Mouse (Mus musculus): ENCODE results near the gene Olfr503. TPM values are rescaled to one million over a fixed set of nuclear protein-coding genes. Genes with fewer than 3 reads are reported as not detected.

The Olfr503 gene
- polyA plus RNA-seq (2012; rRNA removed), result not detected in 2 replicates

GRCm38 (mm10) chr7:108544227-108544626 is at the start of gene Olfr503:
Gene Olfr503 (plus strand): TSS chr7:108544527.

GRCm38 (mm10) chr7:108524965-108525364 is 19.4 kb upstream of the Olfr503 start, which contains the start of gene Olfr502:
Gene Olfr502 (minus strand): TSS chr7:108525065.

GRCm38 (mm10) chr7:108565693-108566092 is 21.4 kb downstream of the Olfr503 start, which contains the start of gene Olfr504:
Gene Olfr504 (minus strand): TSS chr7:108565793.

Other genes with a start within 250 kb of the Olfr503 start
- not detected in 2 replicates for gene Olfr491, start 231.1 kb upstream of the Olfr503 start, polyA plus RNA-seq (2012; rRNA removed)
- gene Olfr492, start 220.9 kb upstream of the Olfr503 start, polyA plus RNA-seq (2012; rRNA removed), result not detected in 2 replicates
- not detected in 2 replicates for gene Olfr493, start 197.5 kb upstream of the Olfr503 start, polyA plus RNA-seq (2012; rRNA removed)
- not detected in 2 replicates for gene Olfr494, start 179.2 kb upstream of the Olfr503 start, polyA plus RNA-seq (2012; rRNA removed)
- not detected in 2 replicates for gene Olfr495, start 151.4 kb upstream of the Olfr503 start, polyA plus RNA-seq (2012; rRNA removed)
- gene Olfr497, start 124.1 kb upstream of the Olfr503 start, polyA plus RNA-seq (2012; rRNA removed), result not detected in 2 replicates
- gene Olfr498, start 79.2 kb upstream of the Olfr503 start, polyA plus RNA-seq (2012; rRNA removed), result not detected in 2 replicates
- not detected in 2 replicates for gene Olfr502, start 19.5 kb upstream of the Olfr503 start, polyA plus RNA-seq (2012; rRNA removed)
- gene Olfr504, start 21.3 kb downstream of the Olfr503 start, polyA plus RNA-seq (2012; rRNA removed), result not detected in 2 replicates
- gene Olfr506, start 66.3 kb downstream of the Olfr503 start, polyA plus RNA-seq (2012; rRNA removed), result not detected in 2 replicates
- not detected in 2 replicates for gene Olfr507, start 77.3 kb downstream of the Olfr503 start, polyA plus RNA-seq (2012; rRNA removed)
- gene Olfr508, start 85.5 kb downstream of the Olfr503 start, polyA plus RNA-seq (2012; rRNA removed), result not detected in 2 replicates
- gene Olfr509, start 107.4 kb downstream of the Olfr503 start, polyA plus RNA-seq (2012; rRNA removed), result not detected in 2 replicates
- not detected in 2 replicates for gene Olfr510, start 121.9 kb downstream of the Olfr503 start, polyA plus RNA-seq (2012; rRNA removed)
- gene Olfr512, start 168.8 kb downstream of the Olfr503 start, polyA plus RNA-seq (2012; rRNA removed), result not detected in 2 replicates
- not detected in 2 replicates for gene Olfr513, start 206.4 kb downstream of the Olfr503 start, polyA plus RNA-seq (2012; rRNA removed)